Mouse (Mus musculus): ENCODE results near the gene Tepsin. TPM values are rescaled to one million over a fixed set of nuclear protein-coding genes. Genes with fewer than 3 reads are reported as not detected.

Tepsin gene
- 18.0 and 19.0 TPM in 2 replicates for polyA plus RNA-seq (2015; fragmentation: Nextera tagmentation; extraction: Ambion mirVana)

DNA sequence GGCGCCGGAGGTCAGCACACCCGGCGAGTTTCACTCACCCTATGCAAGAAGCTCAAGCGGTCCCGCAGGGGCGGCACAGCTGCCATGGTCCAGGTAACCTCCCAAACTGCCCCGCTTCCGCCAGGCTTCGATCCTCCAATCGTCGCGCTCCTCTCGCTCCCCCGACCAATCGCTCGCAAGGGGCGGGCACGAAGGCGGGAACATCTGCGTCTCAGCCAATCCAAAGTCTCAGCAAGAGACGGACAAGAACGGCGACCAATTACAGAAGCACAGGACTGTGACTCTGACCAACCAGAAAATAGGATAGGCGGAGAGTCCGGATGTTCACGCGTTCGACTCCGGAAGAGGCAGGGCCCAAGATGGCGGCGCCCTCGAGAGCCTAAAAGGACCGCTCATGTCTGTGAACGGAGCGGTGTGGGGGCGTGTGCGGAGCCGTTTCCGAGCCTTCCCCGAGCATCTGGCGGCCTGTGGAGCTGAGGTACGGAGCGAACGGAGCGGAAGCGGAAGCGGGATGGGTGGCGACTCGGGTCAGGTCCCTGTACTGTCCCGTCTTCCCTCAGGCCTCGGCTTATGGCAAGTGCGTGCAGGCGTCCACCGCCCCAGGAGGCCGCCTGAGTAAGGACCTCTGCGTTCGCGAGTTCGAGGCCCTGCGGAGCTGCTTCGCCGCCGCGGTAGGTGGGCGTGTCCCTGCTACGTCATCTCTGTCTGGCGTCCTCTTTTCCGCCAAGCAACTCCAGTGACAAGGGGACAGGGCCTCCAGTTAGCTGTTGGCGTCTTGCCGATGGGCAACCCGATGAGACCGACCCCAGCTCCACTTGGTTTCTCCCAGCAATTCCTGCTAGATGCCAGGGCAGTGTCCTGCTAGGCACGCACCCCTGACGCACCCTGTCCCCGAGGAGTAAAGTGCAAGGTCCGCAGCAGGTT is at the start of gene Tepsin, which contains the start of gene Ndufaf8:
Tepsin (minus strand) TSS at position 144 of the 924 bp plus-strand sequence.
Ndufaf8 (plus strand) TSS at position 341 of the 924 bp plus-strand sequence.
- H3K27me3 ChIP-seq = no peaks in the 10 kb centered on the region
- peak within 1 kb of the TSS; percentile 86 for H3K27ac ChIP-seq
- peak; percentile 98 for ATAC-seq
- peaks cover 28% of the 10 kb centered on the region for H3K4me1 ChIP-seq
- H3K9me3 ChIP-seq (replicated peaks) = no peaks in the 10 kb centered on the region
- peak within 1 kb of the TSS; percentile 75 for H3K4me3 ChIP-seq
- H3K4me2 ChIP-seq = peak within 1 kb of the TSS; percentile 92
- H3K9ac ChIP-seq = peak within 1 kb of the TSS; percentile 88
- H3K36me3 ChIP-seq (ENCODE audit: poor library complexity, severe bottlenecking) = peaks cover 37% of the 10 kb centered on the region
- under 1% methylated on average over 77 of the region's 77 CpGs for WGBS

DNA sequence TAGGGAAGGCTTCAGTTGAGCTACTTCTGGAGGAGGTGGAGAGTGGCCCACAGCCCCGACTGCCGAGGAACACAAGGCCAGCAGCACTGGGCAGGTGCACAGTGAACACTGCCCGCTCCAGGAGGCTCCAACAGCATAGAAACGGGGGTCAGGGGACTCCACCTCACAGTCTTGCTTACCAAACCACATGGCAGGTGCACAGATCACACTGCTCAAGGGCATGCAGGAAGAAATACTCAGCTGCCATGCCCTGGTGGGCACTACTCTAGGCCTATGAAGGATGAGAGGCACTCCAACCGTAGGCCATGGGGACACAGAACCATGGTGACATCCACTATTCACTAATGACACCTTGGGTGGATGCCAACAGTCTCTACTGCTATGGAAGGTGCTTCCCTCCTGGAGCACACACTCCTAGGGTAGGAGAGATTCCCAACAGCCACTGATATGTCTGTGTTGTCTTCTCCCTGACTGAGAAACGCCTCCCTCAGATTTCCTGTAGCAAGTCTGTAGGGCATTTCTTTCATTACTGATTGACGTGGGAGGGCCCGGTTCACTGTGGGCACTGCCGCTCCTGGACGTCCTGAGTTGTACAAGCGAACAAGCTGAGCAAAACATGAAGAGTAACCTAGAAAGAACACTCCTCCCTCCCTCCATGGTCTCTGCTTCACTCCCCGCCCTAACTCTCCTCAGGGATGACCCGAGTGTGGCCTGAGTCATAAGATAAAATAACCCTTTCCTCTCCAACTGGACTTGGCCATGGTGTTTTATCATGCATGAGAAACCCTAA is 45.4 kb upstream of the Tepsin start:
- ATAC-seq = no peak
- Histone ChIP-seq H3K9ac (no peak overlapping the region), H3K36me3 (ENCODE audit: poor library complexity, severe bottlenecking) (peaks cover 33% of the 10 kb centered on the region), H3K4me1 (peaks cover 1% of the 10 kb centered on the region; the same call in 1 of the 2 replicates), H3K9me3 (replicated peaks) (no peaks in the 10 kb centered on the region), H3K27ac (no peak overlapping the region), H3K4me3 (no peak overlapping the region), H3K4me2 (no peak overlapping the region), H3K27me3 (no peaks in the 10 kb centered on the region)
- 81% methylated on average over 13 of the region's 13 CpGs for WGBS

DNA sequence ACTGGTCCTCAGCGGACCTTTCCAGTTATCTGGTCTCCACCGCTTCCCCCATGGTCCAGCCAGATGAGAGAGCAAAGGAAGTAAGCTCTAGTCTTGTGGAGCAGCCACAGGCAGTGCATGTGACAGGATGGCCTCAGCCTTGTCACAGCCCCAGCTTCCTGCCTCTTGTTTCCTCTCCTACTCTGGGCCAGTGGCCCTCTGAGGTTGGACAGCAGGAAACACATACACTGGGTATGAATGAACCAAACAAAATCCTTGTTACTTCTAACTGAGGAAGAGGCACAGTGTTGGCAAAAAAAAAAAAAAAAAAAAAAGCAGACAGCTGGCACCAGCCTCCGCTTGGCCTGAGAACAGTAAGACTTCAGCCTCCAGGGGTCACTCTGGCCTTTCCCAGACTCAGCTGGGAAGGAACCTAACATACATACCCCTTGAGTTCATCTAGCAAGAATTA is 44.1 kb upstream of the Tepsin start:
- 87% methylated on average over 3 of the region's 3 CpGs for WGBS
- H3K4me3 ChIP-seq = no peak overlapping the region
- no peaks in the 10 kb centered on the region for H3K9me3 ChIP-seq (replicated peaks)
- ATAC-seq = no peak
- no peak overlapping the region for H3K4me2 ChIP-seq
- peak overlapping the region; percentile 22; the same call in 1 of the 2 replicates for H3K27ac ChIP-seq
- no peak overlapping the region for H3K9ac ChIP-seq
- H3K4me1 ChIP-seq = peaks cover under 1% of the 10 kb centered on the region; the same call in 1 of the 2 replicates
- no peaks in the 10 kb centered on the region for H3K27me3 ChIP-seq
- peaks cover 41% of the 10 kb centered on the region for H3K36me3 ChIP-seq (ENCODE audit: poor library complexity, severe bottlenecking)

DNA sequence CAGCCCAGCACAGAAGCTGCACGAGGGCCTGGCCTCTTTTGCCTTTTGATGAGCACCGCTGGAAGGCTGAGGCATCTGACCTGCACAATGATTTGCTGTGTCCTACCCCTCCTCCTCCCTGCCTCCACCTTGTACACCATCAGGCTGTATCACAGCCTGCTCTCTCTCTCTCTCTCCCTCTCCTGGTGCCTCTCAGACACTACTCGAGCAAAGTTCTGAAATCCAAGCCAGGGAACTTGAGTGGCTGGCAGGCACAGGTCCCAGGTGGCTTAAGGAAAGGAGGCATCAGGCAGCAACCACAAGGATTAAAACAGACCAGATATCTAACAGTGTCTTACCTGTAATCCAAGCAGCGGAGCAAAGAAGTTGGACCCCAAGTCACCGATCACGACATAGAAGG is 41.7 kb upstream of the Tepsin start:
- ATAC-seq = no peak
- H3K4me3 ChIP-seq = no peak overlapping the region
- H3K4me1 ChIP-seq = peaks cover 12% of the 10 kb centered on the region
- H3K9ac ChIP-seq = no peak overlapping the region
- WGBS = 71% methylated on average over 6 of the region's 6 CpGs
- H3K9me3 ChIP-seq (replicated peaks) = no peaks in the 10 kb centered on the region
- no peak overlapping the region for H3K27ac ChIP-seq
- peaks cover 48% of the 10 kb centered on the region for H3K36me3 ChIP-seq (ENCODE audit: poor library complexity, severe bottlenecking)
- no peaks in the 10 kb centered on the region for H3K27me3 ChIP-seq
- no peak overlapping the region for H3K4me2 ChIP-seq

DNA sequence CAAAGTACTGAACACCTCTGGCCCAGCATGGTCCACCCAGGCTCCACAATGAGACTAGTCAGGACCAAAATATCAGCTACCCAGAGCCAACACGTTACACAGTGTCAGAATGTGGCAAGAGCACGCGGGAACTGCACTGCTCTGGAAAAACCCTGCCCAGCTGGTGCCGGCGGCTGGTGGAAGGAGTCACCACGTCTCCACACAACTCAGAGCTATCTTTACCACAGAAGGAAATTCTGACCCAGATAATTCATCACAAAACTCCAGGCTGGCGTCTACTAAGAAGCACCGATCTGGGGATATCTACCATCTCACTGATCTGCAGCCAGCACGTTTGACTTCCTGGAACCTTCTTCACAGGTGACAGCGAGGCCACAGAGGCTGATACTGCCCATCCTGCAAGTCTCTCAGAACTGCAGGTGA is 40.8 kb upstream of the Tepsin start:
- no peak overlapping the region for H3K4me3 ChIP-seq
- no peak for ATAC-seq
- peaks cover 12% of the 10 kb centered on the region for H3K4me1 ChIP-seq
- H3K27me3 ChIP-seq = no peaks in the 10 kb centered on the region
- no peak overlapping the region for H3K4me2 ChIP-seq
- no peaks in the 10 kb centered on the region for H3K9me3 ChIP-seq (replicated peaks)
- H3K36me3 ChIP-seq (ENCODE audit: poor library complexity, severe bottlenecking) = peaks cover 48% of the 10 kb centered on the region
- no peak overlapping the region for H3K27ac ChIP-seq
- WGBS = 88% methylated on average over 10 of the region's 10 CpGs
- H3K9ac ChIP-seq = no peak overlapping the region

DNA sequence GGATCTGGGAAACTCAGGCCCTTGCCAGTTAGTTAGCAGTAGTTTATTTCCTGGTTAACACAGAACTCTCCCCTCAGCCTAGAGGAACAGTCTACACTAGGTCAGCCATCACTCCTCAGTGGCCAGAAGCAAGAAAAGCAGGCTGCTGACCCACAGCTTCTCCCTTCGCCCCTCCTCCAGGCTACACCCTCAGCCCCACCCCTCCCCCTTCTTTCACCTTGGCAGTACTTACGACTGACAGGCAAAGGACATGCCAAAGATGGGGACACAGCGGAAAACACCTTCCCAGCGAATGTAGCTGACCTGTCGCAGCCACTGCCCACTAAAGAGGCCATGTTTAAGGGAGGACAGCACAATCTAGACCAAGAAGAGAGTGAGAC is 39.1 kb upstream of the Tepsin start:
- 51% methylated on average over 5 of the region's 5 CpGs for WGBS
- H3K4me2 ChIP-seq = no peak overlapping the region
- ATAC-seq = no peak

DNA sequence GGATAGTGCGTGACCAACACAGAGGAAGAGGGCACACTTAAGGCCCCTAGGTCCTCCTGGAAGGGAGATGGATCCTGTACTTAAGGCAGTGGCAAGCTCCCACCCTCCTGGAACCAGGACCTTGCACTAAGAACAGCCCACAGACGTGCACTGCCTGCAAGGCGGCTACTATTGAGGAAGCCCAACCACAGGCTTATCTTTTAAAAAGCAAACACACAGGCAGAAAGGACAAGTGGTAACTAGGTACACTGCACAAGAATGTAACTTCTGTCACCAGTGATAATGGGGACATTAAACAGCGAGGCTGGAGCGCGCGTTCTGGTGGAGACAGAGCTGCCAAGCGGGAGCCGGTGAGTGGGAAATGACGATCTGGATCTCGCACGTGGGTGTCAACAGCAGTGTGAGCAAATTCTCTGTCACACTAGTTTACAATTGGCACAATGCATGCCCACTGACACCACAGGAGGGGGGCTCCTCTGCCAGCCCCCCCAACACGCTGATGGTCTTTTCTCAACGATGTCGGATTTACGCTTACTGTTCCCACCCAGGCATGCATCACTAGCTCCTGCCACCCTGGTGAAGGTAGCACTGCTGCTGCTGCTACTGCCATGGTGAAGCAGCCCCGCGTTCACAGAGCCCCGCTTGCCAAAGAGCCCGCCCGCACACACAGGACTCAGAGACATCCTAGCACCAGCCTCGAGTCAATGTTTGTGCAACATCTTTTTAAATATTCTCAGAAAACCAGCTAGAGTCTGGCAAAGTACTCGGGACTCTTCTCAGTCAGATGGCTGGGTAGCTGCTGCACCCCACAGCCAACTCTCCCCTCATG is 38.5 kb upstream of the Tepsin start:
- 79% methylated on average over 23 of the region's 23 CpGs for WGBS

More for the DNA sequence above, 39.1 kb upstream of the Tepsin start:
- Histone ChIP-seq H3K4me3 (no peak overlapping the region), H3K27me3 (no peaks in the 10 kb centered on the region), H3K9me3 (replicated peaks) (no peaks in the 10 kb centered on the region), H3K9ac (no peak overlapping the region), H3K27ac (no peak overlapping the region), H3K4me1 (peaks cover 12% of the 10 kb centered on the region), H3K36me3 (ENCODE audit: poor library complexity, severe bottlenecking) (peaks cover 49% of the 10 kb centered on the region)

DNA sequence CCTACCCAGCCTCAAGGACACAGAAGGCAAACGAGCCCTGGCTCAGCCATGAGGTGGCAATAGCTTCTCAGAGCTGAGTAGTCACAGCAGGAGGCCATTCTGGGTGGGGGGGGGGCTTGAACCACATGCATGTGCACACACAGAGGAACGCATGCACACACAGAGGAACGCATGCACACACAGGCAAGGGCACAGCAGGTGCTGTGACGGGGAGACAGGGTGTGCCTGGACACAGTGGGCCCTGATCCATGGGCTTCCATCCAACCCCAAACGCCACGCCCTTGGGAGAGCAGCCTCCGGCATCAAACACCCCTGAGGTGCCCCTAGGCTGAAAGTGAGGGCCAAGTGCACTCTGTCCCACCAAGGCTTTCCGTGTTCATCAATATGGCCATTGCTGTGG is 37.7 kb upstream of the Tepsin start:
- no peaks in the 10 kb centered on the region for H3K9me3 ChIP-seq (replicated peaks)
- H3K4me2 ChIP-seq = no peak overlapping the region
- H3K36me3 ChIP-seq (ENCODE audit: poor library complexity, severe bottlenecking) = peaks cover 63% of the 10 kb centered on the region
- H3K9ac ChIP-seq = no peak overlapping the region
- WGBS = 86% methylated on average over 8 of the region's 8 CpGs
- no peak overlapping the region for H3K4me3 ChIP-seq
- ATAC-seq = no peak
- H3K27me3 ChIP-seq = no peaks in the 10 kb centered on the region
- peaks cover 12% of the 10 kb centered on the region for H3K4me1 ChIP-seq
- H3K27ac ChIP-seq = no peak overlapping the region

More for the DNA sequence above, 38.5 kb upstream of the Tepsin start:
- Histone ChIP-seq H3K4me3 (no peak overlapping the region), H3K27ac (no peak overlapping the region; the same call in 1 of the 2 replicates), H3K9ac (no peak overlapping the region), H3K27me3 (no peaks in the 10 kb centered on the region), H3K4me1 (peaks cover 12% of the 10 kb centered on the region), H3K4me2 (no peak overlapping the region), H3K9me3 (replicated peaks) (no peaks in the 10 kb centered on the region), H3K36me3 (ENCODE audit: poor library complexity, severe bottlenecking) (peaks cover 55% of the 10 kb centered on the region)
- no peak for ATAC-seq

DNA sequence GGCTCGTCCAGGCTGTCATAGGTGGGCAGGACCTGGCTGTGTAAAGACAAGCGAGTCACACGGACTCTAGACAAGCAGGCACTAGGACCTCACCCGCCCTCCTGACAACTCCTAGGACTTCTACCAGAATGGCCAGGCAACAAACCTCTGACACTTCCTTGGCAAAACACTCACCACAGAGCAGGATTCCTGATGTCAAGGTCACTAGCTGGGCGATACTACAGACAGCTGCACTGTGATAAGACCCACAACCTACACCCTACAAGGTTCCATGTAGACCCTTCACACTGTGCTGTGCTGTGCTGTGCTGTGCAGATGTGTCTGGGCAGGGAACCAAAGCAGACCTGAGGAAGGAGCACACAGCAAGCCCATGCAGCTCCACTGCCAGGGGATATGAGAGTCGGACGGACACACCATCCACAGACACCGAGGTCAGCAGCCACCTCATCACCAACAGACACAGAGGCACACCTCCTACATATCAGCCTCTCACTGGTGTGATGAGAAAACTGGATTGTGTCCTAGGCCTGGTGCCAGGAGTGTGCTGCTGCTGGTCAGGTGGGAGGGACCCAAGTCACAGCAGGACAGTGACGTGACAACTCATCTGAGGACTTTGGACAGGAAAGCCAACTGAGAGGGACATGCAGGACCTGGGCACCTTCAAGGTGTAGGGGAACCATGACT is 36.5 kb upstream of the Tepsin start:
- WGBS = 92% methylated on average over 9 of the region's 9 CpGs
- no peak for ATAC-seq
- H3K9ac ChIP-seq = 0 out of 2 replicates have a peak overlapping the region, but pooled peaks have one; percentile 12
- no peaks in the 10 kb centered on the region for H3K27me3 ChIP-seq
- no peak overlapping the region for H3K4me3 ChIP-seq
- no peaks in the 10 kb centered on the region for H3K9me3 ChIP-seq (replicated peaks)
- H3K36me3 ChIP-seq (ENCODE audit: poor library complexity, severe bottlenecking) = peaks cover 63% of the 10 kb centered on the region
- no peak overlapping the region for H3K4me2 ChIP-seq
- peaks cover 12% of the 10 kb centered on the region for H3K4me1 ChIP-seq
- no peak overlapping the region for H3K27ac ChIP-seq

DNA sequence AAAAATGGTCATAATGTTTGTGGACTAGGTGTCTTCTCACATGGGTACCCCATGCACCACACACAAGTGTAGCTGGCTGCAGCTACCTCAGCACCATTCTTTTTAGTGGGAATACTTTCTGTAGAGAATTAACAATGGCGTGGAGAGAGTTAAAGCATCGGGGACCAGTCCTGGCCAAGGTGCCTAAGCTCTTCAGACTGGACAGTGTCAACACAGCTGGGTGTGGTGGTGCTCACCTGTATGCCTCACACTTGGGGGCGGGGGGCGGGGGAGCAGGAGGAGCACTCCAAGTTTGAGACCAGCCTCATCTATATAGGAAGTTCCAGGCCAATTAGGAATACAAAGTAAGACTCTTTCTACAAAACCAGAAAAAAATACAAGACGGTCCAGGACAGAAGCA is 35.6 kb upstream of the Tepsin start:
- Histone ChIP-seq H3K4me1 (peaks cover 12% of the 10 kb centered on the region), H3K9ac (no peak overlapping the region), H3K9me3 (replicated peaks) (no peaks in the 10 kb centered on the region), H3K27me3 (no peaks in the 10 kb centered on the region), H3K4me3 (no peak overlapping the region), H3K4me2 (no peak overlapping the region), H3K27ac (no peak overlapping the region), H3K36me3 (ENCODE audit: poor library complexity, severe bottlenecking) (peaks cover 69% of the 10 kb centered on the region)
- 96% methylated on average over 5 of the region's 5 CpGs for WGBS
- no peak for ATAC-seq

DNA sequence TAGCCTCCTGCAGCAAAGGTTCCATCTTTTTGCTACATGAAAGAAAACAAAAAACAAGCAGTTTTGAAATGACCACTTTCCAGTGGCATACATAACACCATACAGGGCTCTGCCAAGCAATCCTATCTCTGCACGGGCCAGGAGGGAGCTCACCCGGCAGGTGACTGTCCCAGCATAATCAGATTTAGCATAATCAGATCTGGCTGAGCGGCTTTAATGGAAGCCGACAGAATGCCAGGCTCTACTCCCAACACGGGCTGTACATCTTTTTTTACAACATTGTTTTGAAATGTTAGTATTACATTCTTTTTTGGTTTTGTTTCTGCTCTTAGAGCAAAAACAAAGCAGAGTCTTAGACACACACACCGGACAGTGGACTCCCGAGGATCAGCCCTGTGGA is 30.8 kb upstream of the Tepsin start:
- no peak for ATAC-seq
- H3K9ac ChIP-seq = no peak overlapping the region
- peaks cover 77% of the 10 kb centered on the region for H3K36me3 ChIP-seq (ENCODE audit: poor library complexity, severe bottlenecking)
- no peak overlapping the region for H3K4me2 ChIP-seq
- no peaks in the 10 kb centered on the region for H3K9me3 ChIP-seq (replicated peaks)
- H3K27ac ChIP-seq = no peak overlapping the region
- H3K4me1 ChIP-seq = no peaks in the 10 kb centered on the region
- no peak overlapping the region for H3K4me3 ChIP-seq
- H3K27me3 ChIP-seq = no peaks in the 10 kb centered on the region
- 81% methylated on average over 7 of the region's 7 CpGs for WGBS

All from forebrain, embryonic 13.5 days (tissue).